Mouse (Mus musculus) adrenal gland, postnatal 10 days (tissue): ENCODE measurements around the gene Crisp4. TPM values are rescaled to one million over a fixed set of nuclear protein-coding genes. Genes with fewer than 3 reads are reported as not detected.

ENCODE experiments used
- DNase-seq: peaks from one replicate; pipeline ENCODE4 v3.0.0; 2021; ENCODE audit warnings: mixed read lengths
- long read RNA-seq, 2 experiments: library from polyadenylated mRNA; stranded (forward); transcript quantifications; one replicate each; pipeline ENCODE4 v2.0.0; 2021
- total RNA-seq, 2 experiments: library from RNA; stranded (reverse); gene quantifications; 2 replicates each; pipeline ENCODE4 v1.2.3; 2021

The Crisp4 gene
- not detected for total RNA-seq
- long read RNA-seq, experiment 1, result 0 reads
- long read RNA-seq, experiment 2, result 0 reads

DNA sequence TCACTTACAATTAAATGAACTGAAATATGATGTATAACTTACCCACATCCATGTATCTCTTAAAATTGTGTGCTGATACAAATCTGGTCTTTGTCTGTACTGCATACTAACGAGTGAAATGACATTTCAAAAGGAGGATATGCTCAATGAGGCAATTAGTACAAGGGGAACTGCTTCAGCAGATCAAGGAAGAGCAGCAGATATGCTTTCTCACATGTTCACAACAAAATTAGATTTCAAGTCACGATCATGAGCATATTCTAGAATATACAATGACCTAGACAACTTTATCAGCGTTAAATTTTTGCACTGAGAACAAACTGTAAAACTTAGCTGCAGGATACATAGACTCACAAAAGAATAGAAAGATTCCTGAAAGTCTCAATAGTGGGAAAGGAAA, at the start of gene Crisp4:
Gene Crisp4 (minus strand): TSS at position 101 of the 400 bp plus-strand sequence.
- no peak for DNase-seq

DNA sequence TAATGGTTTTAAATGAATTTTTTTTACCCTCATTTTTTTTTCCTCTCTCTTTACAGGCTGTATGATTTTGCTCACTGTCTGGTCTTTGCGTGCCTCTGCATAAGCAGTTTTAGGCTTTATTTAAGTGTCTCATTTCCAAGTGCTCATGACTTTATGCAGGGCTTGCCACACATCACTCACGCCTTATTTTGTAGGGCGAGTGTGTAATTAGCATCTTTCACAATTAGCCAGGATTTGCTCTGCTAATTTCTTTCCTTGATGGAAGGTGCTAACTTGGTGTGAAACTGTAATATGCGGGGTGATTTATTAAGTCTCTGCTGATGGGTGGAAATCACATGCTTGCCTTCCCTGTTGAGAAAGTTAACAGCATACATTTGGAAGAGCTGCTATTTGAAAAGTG, 46.0 kb upstream of the Crisp4 start:
- no peak for DNase-seq

DNA sequence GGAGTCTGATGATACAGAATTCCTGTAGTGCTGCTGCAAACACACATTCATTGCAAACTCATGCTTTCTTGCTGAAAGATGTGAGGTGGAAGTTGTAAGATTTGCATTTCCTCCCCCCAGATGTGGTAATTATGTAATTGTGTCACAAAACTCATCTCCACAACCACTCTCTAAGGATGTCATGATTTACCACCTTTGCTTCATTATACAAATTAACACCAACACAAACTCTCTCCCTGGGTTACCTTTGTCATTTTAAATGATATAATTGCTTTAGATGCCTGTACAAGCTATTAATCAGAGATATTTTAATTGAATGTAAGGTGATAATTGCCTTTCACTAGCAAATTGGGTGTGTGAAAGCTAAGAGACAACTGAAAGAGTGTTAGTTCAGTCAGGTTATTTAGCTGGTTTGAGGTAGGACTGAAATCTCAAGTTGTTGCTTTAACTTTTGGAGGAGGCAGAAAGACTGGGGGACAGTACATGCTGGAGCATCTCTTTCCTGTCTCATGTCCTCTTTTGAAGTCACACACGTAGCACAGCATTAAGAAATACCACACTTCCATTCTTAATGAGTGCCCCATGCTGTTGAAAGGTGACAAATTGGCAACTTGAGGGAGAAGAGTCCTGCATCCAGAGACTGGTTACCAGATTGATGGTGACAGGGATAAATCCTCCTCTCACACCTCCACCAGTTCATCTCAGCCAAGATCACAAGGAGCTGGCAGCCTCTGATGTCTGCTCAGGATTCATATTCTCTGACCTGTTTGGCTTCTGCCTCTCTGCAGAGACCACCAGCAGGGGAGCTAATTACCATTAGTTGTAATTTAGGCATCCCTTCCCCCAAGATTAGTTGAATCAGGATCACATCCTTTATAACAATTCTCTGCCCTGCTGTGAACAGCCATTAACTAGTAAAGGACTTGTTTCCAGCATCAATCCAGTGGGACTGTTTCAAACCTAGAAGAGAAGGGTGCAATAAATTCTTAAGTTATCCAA, 45.3 kb upstream of the Crisp4 start:
- no peak for DNase-seq

DNA sequence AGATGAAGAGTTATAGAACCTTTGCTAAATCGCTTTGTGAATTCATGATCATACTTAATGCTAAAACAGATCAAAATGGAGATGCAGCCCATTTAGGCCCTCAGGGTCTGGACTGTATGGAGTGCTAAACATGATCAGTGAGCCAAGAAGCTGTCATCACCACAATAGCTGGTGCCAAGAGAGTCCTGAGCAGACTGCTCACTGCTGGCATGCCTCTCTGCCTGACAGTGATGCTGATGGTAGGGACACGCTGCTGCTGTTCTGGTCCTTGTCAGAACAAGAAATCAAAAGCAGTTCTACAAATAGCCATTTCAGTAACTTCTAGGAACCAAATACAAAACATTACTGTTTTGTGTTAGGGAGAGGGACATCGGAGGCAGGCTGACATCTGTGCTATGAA, 35.5 kb upstream of the Crisp4 start:
- DNase-seq, result no peak

DNA sequence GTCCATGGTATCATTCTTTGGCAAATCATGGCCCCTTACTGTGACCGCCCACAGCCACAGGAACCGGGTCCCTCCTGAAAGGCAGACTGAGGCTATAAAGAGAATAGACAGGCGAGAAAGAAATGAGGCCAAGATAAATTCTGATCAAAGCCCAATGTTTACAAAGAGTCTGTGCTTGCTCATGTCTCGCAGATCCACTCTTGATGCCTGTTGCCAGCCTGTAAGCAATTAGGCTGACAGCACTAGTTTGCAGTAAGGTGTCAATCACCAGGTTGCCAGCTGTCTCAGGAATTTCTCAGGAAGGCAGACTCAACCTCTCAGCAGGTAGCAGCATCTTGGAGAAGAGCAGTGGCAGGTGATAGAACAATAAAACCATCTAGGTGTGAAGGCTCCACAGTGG, 24.9 kb upstream of the Crisp4 start:
- DNase-seq, result no peak

DNA sequence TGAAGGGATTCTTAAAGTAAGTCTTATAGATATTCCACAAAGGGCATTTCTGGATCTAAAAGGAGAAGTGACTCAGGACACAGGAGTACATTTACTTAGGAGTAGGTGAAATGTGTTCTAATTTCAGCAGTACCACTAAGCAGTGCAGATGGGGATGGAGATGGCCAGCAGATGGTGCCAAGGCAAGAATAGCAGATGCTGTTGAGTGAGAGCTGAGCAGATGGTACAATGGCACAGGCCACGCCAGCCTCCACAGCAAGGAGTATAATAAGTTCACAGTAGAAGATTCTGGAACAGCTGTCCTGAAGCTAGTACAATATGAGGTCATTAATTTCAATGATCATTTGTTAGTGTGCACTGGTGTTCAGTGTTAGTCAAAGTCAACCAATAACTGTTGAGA, 22.6 kb upstream of the Crisp4 start:
- DNase-seq, result no peak

DNA sequence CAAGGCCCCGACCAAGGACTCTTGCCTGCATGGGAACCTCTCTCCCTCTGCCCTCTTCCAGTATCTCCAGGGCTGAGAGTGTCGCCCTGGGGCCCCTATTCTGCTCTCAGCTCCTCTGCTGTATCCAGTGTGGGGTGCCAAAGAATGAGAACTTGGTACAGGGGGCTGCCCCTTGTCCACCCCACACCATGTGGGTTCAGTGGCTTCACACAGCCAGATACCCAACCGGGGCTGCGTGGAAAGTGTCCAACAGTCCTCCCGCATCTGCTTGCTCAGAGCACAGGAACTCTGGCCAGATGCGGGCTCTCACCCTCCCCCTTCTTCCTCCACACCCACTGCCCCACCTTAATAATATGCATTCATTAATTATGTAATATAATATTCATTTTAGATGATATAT, 13.4 kb upstream of the Crisp4 start:
- DNase-seq, result no peak

DNA sequence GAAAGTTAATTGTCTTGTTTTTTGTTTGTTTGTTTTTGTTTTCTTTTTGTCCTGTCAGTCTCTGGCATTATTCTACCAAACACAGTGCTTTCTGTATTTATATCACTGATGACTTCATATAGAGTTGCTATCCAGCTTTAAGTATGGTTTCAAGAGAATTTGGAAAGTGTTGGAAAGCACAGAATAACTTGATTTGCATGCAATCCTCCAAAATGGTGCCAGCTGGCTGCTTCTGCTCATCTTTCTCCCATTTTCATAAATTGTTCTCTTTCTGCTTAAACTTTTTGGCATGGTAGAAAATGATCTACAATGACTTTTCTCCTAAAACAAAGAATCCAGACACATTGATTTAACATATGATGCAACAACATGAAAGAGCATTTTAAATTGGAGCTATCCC, 2.5 kb upstream of the Crisp4 start:
- no peak for DNase-seq

DNA sequence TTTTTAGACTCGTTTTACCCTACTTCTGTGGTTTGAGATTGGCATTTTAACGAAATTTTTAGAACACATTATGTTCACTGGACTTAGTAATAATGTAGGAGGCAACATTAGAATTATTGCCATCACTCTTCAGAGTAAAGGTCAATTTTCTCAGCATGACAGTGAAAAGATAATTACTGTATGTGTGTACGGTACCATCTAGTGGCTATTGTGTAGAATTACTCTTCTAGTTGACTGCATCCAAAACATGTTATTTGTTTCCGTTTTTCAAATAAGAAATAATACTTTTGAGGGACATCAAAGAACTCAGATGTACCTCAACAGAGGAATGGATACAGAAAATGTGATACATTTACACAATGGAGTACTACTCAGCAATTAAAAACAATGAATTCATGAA, 14.0 kb downstream of the Crisp4 start:
- DNase-seq, result no peak

DNA sequence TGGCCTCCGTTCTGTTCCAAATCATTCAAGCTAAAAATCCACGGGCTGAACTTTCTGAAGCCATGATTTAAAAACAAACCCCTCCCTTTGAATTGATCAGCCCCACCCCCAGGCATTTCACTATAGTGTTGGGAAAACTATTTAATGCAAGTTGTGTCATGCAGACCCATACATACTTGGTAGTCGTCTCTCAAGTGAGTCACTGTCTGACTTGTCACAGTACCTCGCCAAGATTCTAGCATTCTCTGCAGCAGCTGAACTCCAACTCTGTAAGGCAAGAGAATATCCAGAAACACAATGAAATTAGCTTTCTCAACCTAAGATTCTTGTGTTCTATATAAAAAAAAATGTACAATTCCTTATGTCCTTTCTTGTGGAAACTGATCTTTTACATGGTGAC, 15.7 kb downstream of the Crisp4 start:
- DNase-seq, result no peak

DNA sequence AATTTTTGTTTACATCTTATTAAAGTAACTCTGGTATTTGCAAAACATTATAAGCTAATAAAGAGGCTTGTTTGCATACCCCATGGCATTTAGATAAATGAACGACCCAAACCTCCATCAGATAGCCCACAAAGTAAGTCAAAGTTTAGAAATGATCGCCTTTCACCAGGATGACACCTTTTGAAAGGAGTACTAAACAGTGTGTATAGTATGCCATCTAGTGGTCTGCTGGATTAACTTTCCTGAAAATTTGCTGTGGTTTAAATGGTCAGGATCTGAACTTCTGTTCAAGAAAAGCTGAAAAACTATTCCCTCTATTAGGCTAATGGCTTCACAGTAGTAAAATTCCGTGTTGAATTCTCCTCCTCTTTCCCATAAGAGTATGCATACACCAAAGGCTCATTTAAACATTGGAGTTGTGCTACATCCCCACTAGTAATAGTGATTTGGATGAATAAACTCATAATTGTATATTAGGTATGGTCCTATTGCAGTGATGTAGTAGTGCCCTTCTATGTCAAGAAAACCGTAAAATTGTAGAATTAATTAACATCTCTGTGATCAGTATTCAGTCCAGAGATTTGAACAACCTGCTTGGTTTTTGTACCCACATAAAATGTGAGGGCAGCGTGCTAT, 38.9 kb downstream of the Crisp4 start:
- no peak for DNase-seq

DNA sequence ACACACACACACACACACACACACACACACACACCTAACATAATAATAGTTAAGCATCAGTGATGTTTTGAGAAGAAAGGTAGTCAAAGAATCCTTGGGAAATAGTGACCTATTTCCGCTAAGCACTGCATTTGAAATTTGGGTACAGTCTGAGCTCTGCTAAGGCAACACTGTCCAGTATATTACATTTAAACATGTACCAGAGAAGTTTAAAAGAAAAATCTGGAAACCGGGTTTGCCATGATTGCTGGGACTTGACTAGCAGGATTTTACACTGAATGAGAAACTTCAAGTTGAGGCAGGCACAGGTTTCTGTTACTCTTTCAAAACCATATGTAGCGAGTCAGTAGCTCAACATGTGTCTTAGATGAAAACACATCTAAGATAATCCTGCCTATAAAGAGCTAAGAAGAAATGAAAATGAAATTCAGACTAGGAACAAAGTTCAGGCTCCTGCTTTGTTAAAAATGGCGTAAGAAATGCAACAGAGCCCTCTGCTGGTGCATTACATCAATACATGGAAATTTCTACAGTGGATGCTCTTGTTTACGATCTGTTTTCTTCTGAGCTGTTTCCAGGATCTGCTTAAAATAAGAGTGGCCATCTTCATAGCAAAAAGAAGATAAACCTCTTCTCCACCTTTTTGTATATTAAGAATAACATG, 39.7 kb downstream of the Crisp4 start:
- peak; percentile 2 for DNase-seq

DNA sequence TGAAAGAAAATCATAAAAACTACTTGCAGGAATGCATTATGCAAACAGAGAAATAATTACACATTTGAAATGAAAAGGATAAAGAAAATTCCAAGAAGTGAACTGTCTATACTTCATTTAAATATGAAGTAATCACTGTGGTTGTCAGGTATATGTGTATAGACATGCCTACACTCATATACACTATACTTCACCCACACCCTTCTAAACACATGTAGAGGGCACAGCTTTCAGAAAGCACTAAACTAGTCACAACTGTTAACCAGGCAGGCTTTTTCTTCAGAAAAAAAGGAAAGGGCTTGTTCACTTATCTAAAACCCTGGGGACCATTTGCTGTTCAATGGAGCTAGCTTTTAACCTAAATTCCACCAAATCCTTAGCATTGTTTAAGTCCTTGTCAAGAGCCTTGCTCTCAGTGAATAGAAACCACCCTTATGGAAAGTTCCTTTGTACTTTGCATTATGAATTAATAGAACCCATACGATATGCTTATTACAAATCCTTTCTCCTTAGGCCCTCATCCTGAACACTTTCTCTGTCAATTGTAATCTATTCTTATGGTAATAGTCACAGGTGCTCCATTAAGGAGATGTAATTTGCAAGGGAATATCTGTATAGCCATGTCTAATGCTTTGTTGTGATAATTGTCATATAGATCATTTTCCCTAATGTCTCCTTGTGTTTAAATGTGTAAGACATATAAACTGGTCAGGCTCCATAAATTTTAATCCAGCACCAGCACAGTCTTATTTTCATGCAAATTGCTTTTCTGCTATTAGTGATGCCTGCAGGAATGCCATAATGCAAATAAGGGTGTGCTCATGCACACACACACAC, 40.5 kb downstream of the Crisp4 start:
- DNase-seq, result no peak

Other genes starting within 250 kb of the Crisp4 start
- gene Defb18, start 91.5 kb upstream of the Crisp4 start, total RNA-seq, result not detected
- not detected for gene Defb41, start 119.2 kb upstream of the Crisp4 start, total RNA-seq